Mouse (Mus musculus) C2C12 (cell line): Measurements from ENCODE around the gene Fastkd2. TPM values are rescaled to one million over a fixed set of nuclear protein-coding genes. Genes with fewer than 3 reads are reported as not detected.

Experiments
- H3K27me3 ChIP-seq: one replicate; pipeline ENCODE4 v1.6.1; 2011; ENCODE audit not compliant: control insufficient read depth, insufficient read depth, insufficient read length
- H3K36me3 ChIP-seq: one replicate; pipeline ENCODE4 v1.6.1; 2011; ENCODE audit not compliant: control insufficient read depth, insufficient read depth
- H3K4me3 ChIP-seq: one replicate; pipeline ENCODE4 v1.5.1; 2011; ENCODE audit warnings: mild to moderate bottlenecking, control low read depth; ENCODE audit not compliant: poor library complexity, insufficient read depth, severe bottlenecking
- H3K79me2 ChIP-seq: one replicate; pipeline ENCODE4 v1.6.1; 2011; ENCODE audit not compliant: control insufficient read depth, insufficient read depth
- H3K79me3 ChIP-seq: one replicate; pipeline ENCODE4 v1.6.1; 2011; ENCODE audit warnings: low read depth, control low read depth
- H3ac ChIP-seq: one replicate; pipeline ENCODE3; 2011; ENCODE audit warnings: low read depth; ENCODE audit not compliant: control insufficient read depth, insufficient read length
- CEBPB ChIP-seq: IDR thresholded peaks from one replicate; pipeline ENCODE4 v1.6.1; 2011; ENCODE audit warnings: low read depth, mild to moderate bottlenecking, control low read depth, moderate library complexity
- CTCF ChIP-seq: IDR thresholded peaks from one replicate; pipeline ENCODE4 v1.5.1; 2011; ENCODE audit not compliant: control insufficient read depth, insufficient read depth, insufficient read length
- FOSL1 ChIP-seq: IDR thresholded peaks from one replicate; pipeline ENCODE4 v1.8.0; 2011; ENCODE audit warnings: mild to moderate bottlenecking, low read length; ENCODE audit not compliant: poor library complexity, insufficient read depth, severe bottlenecking
- MAX ChIP-seq: IDR thresholded peaks from one replicate; pipeline ENCODE4 v1.6.1; 2011; ENCODE audit warnings: mild to moderate bottlenecking, control low read depth
- MYOD1 ChIP-seq: IDR thresholded peaks from one replicate; pipeline ENCODE4 v1.6.1; 2011; ENCODE audit warnings: low read depth; ENCODE audit not compliant: control insufficient read depth, insufficient read length
- MYOG ChIP-seq: IDR thresholded peaks from one replicate; pipeline ENCODE4 v1.6.1; 2011; ENCODE audit not compliant: control insufficient read depth, insufficient read length; ENCODE audit errors: extremely low read depth
- USF1 ChIP-seq: IDR thresholded peaks from one replicate; pipeline ENCODE4 v1.6.1; 2011; ENCODE audit warnings: low read depth, mild to moderate bottlenecking, control low read depth, moderate library complexity
- polyA plus RNA-seq: library from polyadenylated mRNA; unstranded; fragments of >200 nt; fragmentation: generic; extraction: Trizol; gene quantifications from one replicate; pipeline ENCODE4 v1.2.1, GENCODE M21; 2012; ENCODE audit warnings: missing spikeins

The Fastkd2 gene
- polyA plus RNA-seq, 1 experiment, result 24.4 TPM

DNA sequence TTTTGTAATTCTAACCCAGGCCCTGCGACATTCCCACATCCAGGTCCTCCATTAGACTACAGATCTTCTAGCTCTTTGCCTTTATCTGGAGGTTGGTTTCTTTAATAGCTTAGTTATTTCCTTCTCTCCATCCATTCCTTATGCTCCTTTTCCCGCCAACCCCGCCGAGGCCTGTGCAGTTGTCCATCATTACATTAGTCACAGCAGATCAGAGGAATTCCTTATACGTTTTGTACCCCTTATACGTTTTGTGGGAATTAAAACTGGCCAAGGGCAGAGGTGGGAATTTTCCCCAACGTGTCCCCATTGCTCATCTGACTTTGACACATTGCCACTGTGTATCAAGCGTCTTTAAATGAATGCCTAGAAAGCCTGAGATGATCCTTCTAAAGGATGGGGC is 618 bp upstream of the Fastkd2 start:
- peaks cover 5% of the 10 kb centered on the region for H3K36me3 ChIP-seq
- TF ChIP-seq MAX, result no peak
- H3K27me3 ChIP-seq, result no peaks in the 10 kb centered on the region
- peaks cover 21% of the 10 kb centered on the region for H3K79me3 ChIP-seq
- H3K4me3 ChIP-seq, result no peak overlapping the region
- H3K79me2 ChIP-seq, result peaks cover 40% of the 10 kb centered on the region
- H3ac ChIP-seq, result peak overlapping the region; percentile 56

DNA sequence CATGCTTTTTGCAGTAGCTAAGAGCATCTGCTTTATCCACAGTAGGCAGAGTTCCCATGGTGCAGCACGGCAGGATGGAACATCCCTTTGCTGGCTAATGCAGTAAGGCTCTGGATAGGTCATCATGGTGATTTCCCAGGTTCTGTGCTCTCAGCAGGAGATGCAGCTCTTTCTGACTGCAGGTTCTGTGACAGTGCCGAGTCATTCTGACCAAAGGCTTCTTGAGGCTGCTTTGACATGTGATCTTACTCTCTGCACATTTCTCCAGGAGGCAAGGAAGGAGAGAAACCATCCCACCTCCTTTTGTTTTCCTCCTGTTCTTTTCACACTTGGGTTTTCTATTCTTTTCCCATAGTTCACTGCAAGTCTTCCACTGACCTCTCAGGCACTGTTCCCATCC is 25.6 kb downstream of the Fastkd2 start:
- Histone ChIP-seq H3K4me3 (no peak overlapping the region), H3K36me3 (peaks cover 36% of the 10 kb centered on the region), H3K27me3 (no peaks in the 10 kb centered on the region), H3K79me3 (no peaks in the 10 kb centered on the region), H3K79me2 (no peaks in the 10 kb centered on the region), H3ac (no peak overlapping the region)
- TF ChIP-seq MYOG (no peak), MYOD1 (no peak), FOSL1 (no peak), MAX (no peak), USF1 (no peak), CTCF (no peak), CEBPB (no peak)

DNA sequence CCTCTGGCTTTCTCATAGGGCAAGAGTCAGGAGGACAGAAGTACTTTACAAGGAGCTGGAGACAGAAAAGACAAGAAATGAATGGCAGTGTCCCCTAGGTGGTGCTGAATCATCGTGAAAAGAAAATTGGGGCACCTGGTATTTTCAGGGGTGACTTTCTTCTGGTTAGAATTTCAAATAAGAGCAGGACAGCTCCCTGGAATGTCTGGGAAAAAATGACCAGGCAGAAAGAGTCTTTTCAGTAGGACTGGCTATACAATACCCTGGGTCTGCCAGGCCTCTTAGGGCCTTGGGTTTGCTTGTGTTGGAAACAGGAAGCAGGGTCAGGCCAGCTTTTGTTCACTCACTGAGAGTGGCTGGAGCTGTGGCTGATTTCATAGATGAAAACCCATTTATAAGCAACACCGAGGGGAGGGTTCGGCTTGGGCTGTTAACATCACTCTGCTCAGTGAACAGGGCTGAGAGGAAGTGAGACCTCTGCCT is 32.8 kb downstream of the Fastkd2 start:
- H3K36me3 ChIP-seq, result no peaks in the 10 kb centered on the region
- no peaks in the 10 kb centered on the region for H3K27me3 ChIP-seq
- no peak for TF ChIP-seq MYOD1
- TF ChIP-seq MYOG, result no peak
- no peak for TF ChIP-seq CTCF
- no peak for TF ChIP-seq CEBPB
- no peak for TF ChIP-seq USF1
- TF ChIP-seq FOSL1, result no peak
- TF ChIP-seq MAX, result no peak
- no peaks in the 10 kb centered on the region for H3K79me3 ChIP-seq
- H3K4me3 ChIP-seq, result no peak overlapping the region
- H3ac ChIP-seq, result no peak overlapping the region
- H3K79me2 ChIP-seq, result no peaks in the 10 kb centered on the region

DNA sequence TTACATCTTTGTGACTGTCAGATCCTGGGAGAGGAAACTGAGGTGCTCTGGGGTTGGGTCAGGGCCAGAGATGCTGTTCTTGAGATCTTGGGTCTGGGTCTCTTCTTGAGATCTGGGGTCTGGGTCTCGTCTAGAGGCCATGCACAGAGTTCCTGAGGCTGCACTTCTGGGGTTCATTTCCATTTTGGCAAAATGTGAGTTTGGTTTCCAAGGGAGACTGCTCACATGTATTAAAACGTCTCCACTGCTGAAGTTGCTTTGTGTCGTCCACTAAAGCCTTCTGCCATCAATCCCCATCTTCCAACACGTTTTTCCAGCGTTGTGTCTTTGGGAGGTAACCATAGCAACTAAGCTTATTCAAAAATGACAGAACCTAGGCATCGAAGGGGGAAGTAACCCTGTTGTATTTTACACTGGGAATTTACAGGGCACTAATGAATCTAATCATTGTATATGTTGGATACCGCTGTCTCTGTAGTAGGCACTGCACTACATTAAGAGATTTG is 33.5 kb downstream of the Fastkd2 start:
- no peak for TF ChIP-seq MYOD1
- TF ChIP-seq CTCF, result no peak
- TF ChIP-seq MAX, result no peak
- no peak for TF ChIP-seq USF1
- TF ChIP-seq FOSL1, result no peak
- TF ChIP-seq MYOG, result no peak
- no peak for TF ChIP-seq CEBPB
- H3K36me3 ChIP-seq, result no peaks in the 10 kb centered on the region
- H3K27me3 ChIP-seq, result no peaks in the 10 kb centered on the region
- no peaks in the 10 kb centered on the region for H3K79me2 ChIP-seq
- no peak overlapping the region for H3K4me3 ChIP-seq
- no peaks in the 10 kb centered on the region for H3K79me3 ChIP-seq
- no peak overlapping the region for H3ac ChIP-seq

DNA sequence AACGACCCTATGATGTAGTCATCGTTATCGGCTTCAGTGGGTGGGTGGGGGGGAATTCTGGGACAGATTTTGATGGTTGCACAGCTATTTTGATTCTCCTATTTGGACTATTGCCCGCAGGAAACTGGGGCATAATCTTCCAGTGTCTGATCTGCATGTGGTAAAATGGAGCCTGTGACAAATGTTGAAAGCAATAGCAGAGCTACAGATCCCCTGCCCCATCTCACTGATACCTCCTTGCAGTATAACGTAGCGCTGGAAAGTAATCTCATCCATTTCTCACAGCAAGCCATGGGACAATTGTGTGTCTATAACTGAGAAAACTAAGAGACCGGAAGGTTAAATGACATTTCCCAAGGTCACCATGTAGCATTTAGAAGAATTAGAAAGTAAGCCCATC is 34.0 kb downstream of the Fastkd2 start:
- Histone ChIP-seq H3K4me3 (no peak overlapping the region), H3K79me2 (no peaks in the 10 kb centered on the region), H3K36me3 (no peaks in the 10 kb centered on the region), H3K79me3 (no peaks in the 10 kb centered on the region), H3K27me3 (no peaks in the 10 kb centered on the region), H3ac (no peak overlapping the region)
- no peak for TF ChIP-seq MYOD1
- no peak for TF ChIP-seq USF1
- TF ChIP-seq MAX, result no peak
- no peak for TF ChIP-seq MYOG
- no peak for TF ChIP-seq CEBPB
- no peak for TF ChIP-seq FOSL1
- no peak for TF ChIP-seq CTCF

DNA sequence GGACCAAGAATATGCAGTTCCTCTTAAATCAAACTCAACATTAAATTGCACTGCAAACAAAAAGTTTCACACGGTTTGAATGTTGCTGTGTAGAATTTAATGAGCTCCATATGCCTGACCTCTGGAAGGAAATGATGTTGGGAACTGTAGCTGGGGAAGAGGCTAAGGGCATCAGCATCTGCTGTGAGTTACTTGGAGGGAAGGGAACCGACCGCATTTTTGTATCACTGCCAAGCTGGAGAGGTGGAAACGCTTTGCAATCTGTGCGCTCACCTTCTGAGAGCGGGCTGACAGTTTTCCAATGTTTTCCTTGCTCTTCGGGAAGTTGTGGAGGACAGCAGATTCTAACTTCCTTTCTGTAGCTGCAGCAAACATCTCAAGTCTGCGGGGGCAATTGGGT is 37.7 kb downstream of the Fastkd2 start:
- Histone ChIP-seq H3K27me3 (no peaks in the 10 kb centered on the region), H3K79me3 (no peaks in the 10 kb centered on the region), H3K4me3 (no peak overlapping the region), H3K79me2 (no peaks in the 10 kb centered on the region), H3ac (no peak overlapping the region), H3K36me3 (no peaks in the 10 kb centered on the region)
- TF ChIP-seq FOSL1 (no peak), CTCF (no peak), CEBPB (no peak), MAX (no peak), USF1 (no peak), MYOG (no peak), MYOD1 (no peak)
